Mouse (Mus musculus) heart, postnatal 25 days (tissue): Measurements from ENCODE around the gene Arhgef26. TPM values are rescaled to one million over a fixed set of nuclear protein-coding genes. Genes with fewer than 3 reads are reported as not detected.

Experiments used
- DNase-seq: peaks from one replicate; pipeline ENCODE4 v3.0.0; 2022; ENCODE audit warnings: low spot score
- intact Hi-C: fragments of 180-260 bp; cut with DNase I; formaldehyde crosslinking; loops from one replicate; pipeline ENCODE4 v1.15.1; 2025
- total RNA-seq, 2 experiments: library from RNA; stranded (reverse); gene quantifications; 2 replicates each; pipeline ENCODE4 v1.2.3; 2021

Arhgef26 gene
- total RNA-seq: 1 to 10 TPM; 2.4 to 2.7 TPM

DNA sequence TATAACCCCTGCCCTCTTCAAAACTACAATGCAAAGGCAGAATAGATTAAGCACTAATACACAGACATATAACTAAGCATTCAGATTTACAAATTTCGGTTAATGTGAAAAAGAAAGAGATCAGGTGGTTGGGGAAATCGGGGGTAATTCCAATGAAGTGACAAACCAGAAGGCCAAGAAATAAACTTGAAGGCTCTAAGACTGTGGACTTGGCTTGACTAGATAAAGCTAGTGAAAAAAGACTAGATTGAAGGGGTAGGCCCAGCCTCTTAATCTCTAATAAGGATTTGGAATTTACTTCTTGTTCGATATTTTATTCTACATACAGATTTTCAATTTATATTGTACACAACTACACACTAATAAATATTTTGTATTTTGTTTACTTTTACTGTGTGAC lies at the start of gene Arhgef26:
Arhgef26 (plus strand) TSS at position 301 of the 400 bp plus-strand sequence.
- no peak for DNase-seq
- intact Hi-C loops: loop anchor here (2.0 kb wide), 1 partner anchor 121 kb away; no protein-coding TSS in a partner anchor

DNA sequence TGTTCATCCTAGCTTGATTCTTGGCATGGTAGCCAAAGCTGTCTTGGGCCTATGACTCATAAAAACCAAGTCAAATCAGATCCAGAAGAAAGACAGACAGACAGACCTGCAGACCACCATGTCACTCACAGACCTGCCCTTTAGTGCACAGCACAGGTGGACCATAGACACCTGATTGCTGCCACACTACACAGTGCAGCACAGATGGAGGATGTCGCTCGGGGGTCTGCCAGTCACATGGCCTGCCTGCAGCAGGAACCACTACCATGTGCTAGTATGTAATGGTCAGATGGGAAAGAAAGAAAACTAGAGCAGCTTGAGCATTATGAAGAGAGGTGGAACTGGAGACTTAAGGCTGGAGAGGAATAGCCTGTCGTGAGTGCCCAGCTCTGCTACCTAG lies 27.7 kb upstream of the Arhgef26 start:
- intact Hi-C loops: no loop called here
- no peak for DNase-seq

GRCm38 (mm10) chr3:62311224-62311623 lies 26.9 kb upstream of the Arhgef26 start:
- intact Hi-C loops: no loop called here
- DNase-seq: no peak

DNA sequence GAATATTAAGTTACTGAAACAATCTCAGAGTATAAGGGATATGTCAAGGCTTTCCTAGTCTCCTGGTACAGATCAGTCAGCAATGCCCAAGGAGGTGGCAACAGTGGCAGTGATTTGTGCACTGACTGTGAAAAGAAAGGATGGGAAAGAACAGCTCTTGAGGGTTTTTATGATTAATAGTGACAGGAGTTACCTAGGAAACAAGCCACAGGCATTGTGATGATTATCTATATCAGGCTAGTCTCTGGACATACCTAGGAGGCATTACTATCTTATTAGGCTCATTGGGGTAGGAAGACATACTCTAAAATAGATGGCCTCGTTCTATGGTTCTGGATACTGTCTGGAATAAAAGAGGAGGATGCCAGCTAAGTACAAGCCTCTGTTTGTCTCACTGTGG lies 13.4 kb upstream of the Arhgef26 start:
- DNase-seq: no peak
- intact Hi-C loops: no loop called here

DNA sequence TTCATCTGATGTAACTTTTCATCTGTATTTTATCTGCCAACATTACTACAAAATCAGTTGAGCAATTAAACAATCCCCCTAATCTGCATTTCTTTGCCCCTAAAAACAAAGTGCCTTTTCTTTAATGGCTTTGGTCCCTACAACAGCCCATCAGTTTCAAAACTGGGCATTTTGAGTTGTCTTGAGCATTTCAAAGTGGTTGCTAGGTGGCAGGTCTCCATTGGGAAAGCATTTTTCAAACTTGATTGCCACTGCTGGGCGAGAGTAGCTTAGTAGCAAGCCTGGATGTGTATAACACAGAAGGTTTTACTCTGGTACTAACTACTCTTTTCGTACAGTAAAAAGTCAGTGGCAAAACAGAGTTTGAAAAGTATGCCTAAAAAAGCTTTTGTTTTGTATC lies 10.2 kb upstream of the Arhgef26 start:
- intact Hi-C loops: no loop called here
- no peak for DNase-seq

- DNase-seq: no peak
- intact Hi-C loops: loop anchor here (2.0 kb wide), 1 partner anchor 120 kb away; no protein-coding TSS in a partner anchor
Measured at GRCm38 (mm10) chr3:62338461-62338853, 313 bp downstream of the Arhgef26 start.

DNA sequence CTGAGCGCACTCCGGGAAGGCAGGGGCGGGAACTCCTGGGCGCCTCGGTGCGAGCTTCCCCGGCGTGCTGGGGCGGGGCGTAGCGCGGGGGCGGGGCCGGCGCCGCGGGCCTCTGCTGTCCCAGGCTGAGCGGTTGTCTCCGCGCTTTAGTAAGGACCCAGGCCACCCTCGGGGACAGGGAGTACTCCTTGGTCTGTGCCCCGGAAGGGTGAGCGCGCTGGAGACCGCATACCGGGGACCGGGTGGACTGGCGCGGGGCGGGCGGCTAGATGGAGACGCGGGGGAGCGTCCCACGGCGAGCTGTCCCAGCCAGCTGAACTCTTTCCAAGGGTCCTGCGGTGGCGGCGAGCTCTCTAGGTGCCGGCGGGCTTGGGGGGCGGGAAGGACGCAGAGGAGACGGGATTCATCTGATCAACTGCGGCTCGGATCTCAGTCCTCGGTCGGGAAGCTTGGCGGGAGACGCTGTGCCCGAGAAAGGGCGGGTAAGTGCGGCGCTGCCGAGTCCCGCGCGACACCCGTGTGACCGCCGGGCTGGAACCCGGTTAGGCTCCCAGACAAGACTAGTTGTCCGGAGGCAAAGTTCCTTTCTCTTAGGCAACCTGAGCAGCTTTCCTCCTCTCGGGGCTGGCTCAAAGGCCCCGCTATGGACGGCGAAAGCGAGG lies 841 bp downstream of the Arhgef26 start:
- DNase-seq: peak; percentile 24
- intact Hi-C loops: loop anchor here (2.0 kb wide), 1 partner anchor 120 kb away; no protein-coding TSS in a partner anchor

DNA sequence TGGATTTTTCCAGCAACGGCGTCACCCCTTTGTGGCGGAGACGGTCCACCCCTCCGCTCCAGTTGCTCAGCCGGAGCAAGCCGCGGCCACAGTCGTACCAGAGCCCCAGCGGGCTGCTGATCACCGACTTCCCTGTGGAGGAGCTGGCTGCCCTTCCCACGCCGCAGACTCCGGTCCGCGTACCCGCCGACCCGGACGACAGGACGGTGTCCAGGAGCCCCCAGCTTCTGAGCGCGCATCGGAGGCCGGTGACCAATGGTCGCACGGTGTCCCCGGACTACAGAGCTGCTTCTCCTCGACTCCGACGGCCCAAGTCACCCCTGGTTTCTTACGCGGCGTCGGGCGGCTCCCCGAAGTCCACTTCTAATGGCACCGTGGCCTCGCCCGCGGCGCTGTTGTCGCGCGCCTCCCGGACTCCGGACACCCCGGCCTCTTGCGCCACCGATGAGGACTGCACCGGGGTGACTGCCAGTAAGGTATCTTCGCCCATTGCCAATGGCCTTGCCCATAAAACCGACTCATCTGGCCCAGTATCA lies 1.4 kb downstream of the Arhgef26 start:
- intact Hi-C loops: loop anchor here (2.0 kb wide), 1 partner anchor 119 kb away; no protein-coding TSS in a partner anchor
- DNase-seq: peak; percentile 23

- no peak for DNase-seq
- intact Hi-C loops: no loop called here
Measured at GRCm38 (mm10) chr3:62340154-62340760, 2.1 kb downstream of the Arhgef26 start.

DNA sequence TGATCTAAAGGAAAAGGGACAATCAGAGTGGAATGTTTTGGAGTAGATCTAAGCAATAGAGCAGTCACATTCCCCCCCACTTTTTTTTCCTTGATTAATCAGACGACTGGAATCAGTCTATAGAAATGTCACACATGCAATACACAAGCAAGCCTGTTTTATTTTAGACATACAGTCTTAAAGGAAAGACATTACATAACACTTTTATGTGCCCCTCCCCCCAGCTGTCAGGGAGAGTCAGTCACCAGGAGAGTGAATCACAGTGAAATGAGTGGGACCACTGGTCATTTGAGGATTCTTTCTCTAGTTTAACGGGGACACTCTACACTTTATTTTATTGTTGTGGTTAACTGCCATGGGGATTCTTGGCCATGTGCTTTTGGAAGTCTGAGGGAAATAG lies 2.7 kb downstream of the Arhgef26 start:
- no peak for DNase-seq
- intact Hi-C loops: no loop called here

- intact Hi-C loops: no loop called here
- DNase-seq: no peak
Measured at GRCm38 (mm10) chr3:62341496-62342205, 3.5 kb downstream of the Arhgef26 start.

- no peak for DNase-seq
- intact Hi-C loops: no loop called here
Measured at GRCm38 (mm10) chr3:62348514-62349217, 10.5 kb downstream of the Arhgef26 start.

GRCm38 (mm10) chr3:62349218-62349897 lies 11.2 kb downstream of the Arhgef26 start:
- intact Hi-C loops: no loop called here
- DNase-seq: no peak

DNA sequence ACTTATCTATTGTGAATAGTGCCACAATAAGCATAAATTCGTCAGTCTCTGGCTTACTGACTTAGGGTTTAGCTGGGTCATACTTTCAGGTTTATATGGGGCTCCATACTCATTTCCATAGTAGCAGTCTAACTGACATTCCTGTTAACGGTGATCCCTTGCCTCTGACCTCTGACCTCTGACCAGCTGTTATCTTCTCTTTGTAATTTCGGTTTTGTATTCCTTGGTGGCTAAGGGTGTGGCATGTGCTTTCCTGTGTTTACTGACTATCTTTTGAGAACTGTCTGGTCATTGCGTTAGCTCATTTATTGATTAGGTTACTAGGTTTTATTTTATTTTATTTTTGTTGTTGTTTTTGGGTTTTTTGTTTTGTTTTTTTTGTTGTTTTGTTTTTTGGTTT lies 13.9 kb downstream of the Arhgef26 start:
- intact Hi-C loops: no loop called here
- no peak for DNase-seq

GRCm38 (mm10) chr3:62352876-62353275 lies 14.7 kb downstream of the Arhgef26 start:
- intact Hi-C loops: no loop called here

GRCm38 (mm10) chr3:62367882-62368281 lies 29.7 kb downstream of the Arhgef26 start:
- DNase-seq: no peak
- intact Hi-C loops: no loop called here

More at GRCm38 (mm10) chr3:62352876-62353275, 14.7 kb downstream of the Arhgef26 start:
- DNase-seq: no peak

GRCm38 (mm10) chr3:62372841-62373240 lies 34.7 kb downstream of the Arhgef26 start:
- DNase-seq: no peak
- intact Hi-C loops: loop anchor here (2.0 kb wide), 1 partner anchor 72 kb away; no protein-coding TSS in a partner anchor

GRCm38 (mm10) chr3:62374346-62374745 lies 36.2 kb downstream of the Arhgef26 start:
- no peak for DNase-seq
- intact Hi-C loops: no loop called here

DNA sequence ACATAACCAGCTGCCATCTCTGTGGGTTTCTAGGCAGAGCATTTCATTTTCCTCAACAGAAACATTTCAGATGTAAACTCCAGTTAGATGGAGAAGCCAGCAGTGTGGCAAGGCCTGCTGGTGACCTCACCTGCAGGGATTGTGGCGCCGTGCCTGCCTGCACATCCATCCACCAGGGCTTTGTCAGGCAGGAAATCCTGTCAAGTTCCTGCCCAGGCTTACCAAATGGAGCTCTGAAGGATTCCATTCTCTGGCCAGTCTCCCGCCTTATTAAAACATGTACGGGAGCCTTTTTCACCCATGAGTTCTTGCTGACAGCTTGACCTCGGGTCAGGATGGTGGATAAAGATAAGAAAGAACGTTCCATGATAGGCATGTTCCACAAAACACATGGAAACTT lies 36.7 kb downstream of the Arhgef26 start:
- intact Hi-C loops: no loop called here
- peak; percentile 3 for DNase-seq
